Comparison of ENCODE assay signal across 8 mouse cellular contexts in the genomic region with DNA sequence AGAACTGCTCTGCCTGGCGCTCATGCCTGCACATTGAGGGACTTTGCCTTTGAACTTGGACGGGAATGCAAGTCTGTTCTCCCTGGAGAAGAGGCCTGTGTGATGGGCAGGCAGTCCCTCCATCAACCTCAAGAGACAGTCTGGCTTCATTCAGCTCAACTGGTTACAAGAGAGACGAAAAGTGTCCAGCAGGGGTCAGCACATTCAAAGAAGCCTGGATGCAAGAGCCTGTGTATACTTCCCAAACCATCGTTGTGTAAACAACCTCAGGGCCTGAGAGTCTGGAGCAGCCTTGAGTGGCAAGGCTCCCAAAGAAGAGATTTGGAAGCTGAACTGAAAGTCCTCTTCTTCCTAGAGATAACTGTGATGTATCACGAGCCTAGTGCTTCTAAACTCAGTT.
A peak's percentile ranks its signal among the peaks of the same experiment; 100 is the strongest.
DNase-seq lines count a peak whose midpoint lies in the region; ATAC-seq and TF ChIP-seq lines count a peak whose summit lies in the region.

No protein-coding gene starts in this region.

- WGBS in embryonic facial prominence, embryonic 11.5 days = 25% methylated on average over 5 of the region's 5 CpGs
- 30% methylated on average over 5 of the region's 5 CpGs for WGBS in midbrain, postnatal 0 days

- peak; percentile 64 for DNase-seq in 416B (ENCODE audit: low read depth)
- DNase-seq in adrenal gland, postnatal 14 days = peak; percentile 90
- DNase-seq in embryonic facial prominence, embryonic 11.5 days (ENCODE audit: low spot score) = peak; percentile 87
- peak; percentile 69 for DNase-seq in heart, adult 8-10 months (ENCODE audit: low spot score)
- peak; percentile 75 to 90 for DNase-seq in kidney, adult 8-10 months
- DNase-seq in left cerebral cortex, postnatal 4 days = peak; percentile 85
- peak; percentile 79 for DNase-seq in midbrain, postnatal 0 days (ENCODE audit: low spot score)
- DNase-seq in testis, postnatal 10 days (ENCODE audit: low spot score) = peak; percentile 88

- H3K9ac ChIP-seq in embryonic facial prominence, embryonic 11.5 days (replicated peaks; ENCODE audit: low read length) = no peak overlapping the region
- H3K9ac ChIP-seq in midbrain, postnatal 0 days (replicated peaks; ENCODE audit: low read length, poor library complexity, severe bottlenecking) = no peak overlapping the region

- no peak overlapping the region for H3K27ac ChIP-seq in embryonic facial prominence, embryonic 11.5 days (replicated peaks; ENCODE audit: low read depth, low read length)
- H3K27ac ChIP-seq in midbrain, postnatal 0 days (ENCODE audit: low read depth, low read length) = no peak overlapping the region

- no peaks in the 10 kb centered on the region for H3K9me3 ChIP-seq in embryonic facial prominence, embryonic 11.5 days (replicated peaks; ENCODE audit: control insufficient read depth, low read length)
- no peaks in the 10 kb centered on the region for H3K9me3 ChIP-seq in midbrain, postnatal 0 days (ENCODE audit: low read length)

- ATAC-seq in embryonic facial prominence, embryonic 11.5 days (replicated peaks; ENCODE audit: insufficient number of reproducible peaks, low FRiP score, low TSS enrichment, low read depth) = peak; percentile 76; the same call in 1 of the 2 replicates
- ATAC-seq in midbrain, postnatal 0 days (ENCODE audit: low FRiP score) = peak; percentile 81

- no peaks in the 10 kb centered on the region for H3K27me3 ChIP-seq in embryonic facial prominence, embryonic 11.5 days (ENCODE audit: control insufficient read depth, insufficient read depth, low read length)
- no peaks in the 10 kb centered on the region for H3K27me3 ChIP-seq in midbrain, postnatal 0 days (ENCODE audit: insufficient read depth, low read length)

- H3K4me2 ChIP-seq in embryonic facial prominence, embryonic 11.5 days (ENCODE audit: low read depth, low read length) = no peak overlapping the region
- H3K4me2 ChIP-seq in midbrain, postnatal 0 days (ENCODE audit: low read depth, low read length, poor library complexity, severe bottlenecking) = no peak overlapping the region

- no peaks in the 10 kb centered on the region for H3K4me1 ChIP-seq in embryonic facial prominence, embryonic 11.5 days (ENCODE audit: control insufficient read depth, insufficient read depth, low read length)
- no peaks in the 10 kb centered on the region for H3K4me1 ChIP-seq in midbrain, postnatal 0 days (ENCODE audit: insufficient read depth, low read length)

- intact Hi-C loops in left cerebral cortex, postnatal 4 days (cut with DNase I) = loop anchor here (10.0 kb wide), 1 partner anchor 735 kb away; no protein-coding TSS in a partner anchor

- H3K4me3 ChIP-seq in embryonic facial prominence, embryonic 11.5 days (ENCODE audit: low read depth, low read length) = no peak overlapping the region
- H3K4me3 ChIP-seq in midbrain, postnatal 0 days (ENCODE audit: low read depth, low read length) = no peak overlapping the region

- no peaks in the 10 kb centered on the region for H3K36me3 ChIP-seq in embryonic facial prominence, embryonic 11.5 days (replicated peaks; ENCODE audit: control insufficient read depth, insufficient read depth, low read depth, low read length)
- no peaks in the 10 kb centered on the region for H3K36me3 ChIP-seq in midbrain, postnatal 0 days (ENCODE audit: insufficient read depth, low read length)

- TF ChIP-seq CTCF in midbrain, postnatal 0 days (IDR thresholded peaks at IDR 0.05) = peak; percentile 82
